Mouse (Mus musculus): ENCODE data around the gene Iqcd.

- TF ChIP-seq CTCF (IDR thresholded peaks at IDR 0.05; ENCODE audit: borderline replicate concordance, insufficient read depth, low read length) (peak; percentile 92), POLR2A (IDR thresholded peaks at IDR 0.05; ENCODE audit: low read depth, low read length) (no peak)
Observed at GRCm38 (mm10) chr5:120619201-120619600, 30.4 kb downstream of the Iqcd start.

All from embryonic fibroblast, embryonic 13.5 days (primary cell).